Mouse (Mus musculus) MEL (cell line): Measurements from ENCODE around the gene Ndrg3. TPM values are rescaled to one million over a fixed set of nuclear protein-coding genes. Genes with fewer than 3 reads are reported as not detected.

Source experiments
- DNase-seq: peaks from one replicate; pipeline ENCODE4 v3.0.0; 2011; ENCODE audit warnings: low read depth, low spot score
- H3K27ac ChIP-seq: 2 replicates; pipeline ENCODE4 v1.5.1; 2012; ENCODE audit warnings: low read depth, mild to moderate bottlenecking, control low read depth, low read length, moderate library complexity; ENCODE audit not compliant: control insufficient read depth
- H3K27me3 ChIP-seq, 2 experiments: fragments of 150-350 bp in 1 of 2; sonication (generic) in 1 of 2; 2 replicates each; pipeline ENCODE4 v1.6.1; 2012; ENCODE audit warnings: low read length in 2 of 2, mild to moderate bottlenecking in 2 of 2, improper control_type of control experiment in 1 of 2, moderate library complexity in 1 of 2; ENCODE audit not compliant: insufficient read depth in 2 of 2, control insufficient read depth in 1 of 2
- H3K36me3 ChIP-seq, 2 experiments: 2 replicates each; pipeline ENCODE4 v1.6.1; 2012 to 2014; ENCODE audit warnings: low read length in 2 of 2, improper control_type of control experiment in 1 of 2, inconsistent platforms in 1 of 2, mild to moderate bottlenecking in 1 of 2; ENCODE audit not compliant: insufficient read depth in 2 of 2, control insufficient read depth in 1 of 2
- H3K4me1 ChIP-seq, 2 experiments: fragments of 150-350 bp in 1 of 2; sonication (generic) in 1 of 2; 2 replicates each; pipeline ENCODE4 v1.6.1; 2012; ENCODE audit warnings: low read length in 2 of 2, improper control_type of control experiment in 1 of 2, mild to moderate bottlenecking in 1 of 2; ENCODE audit not compliant: insufficient read depth in 2 of 2, control insufficient read depth in 1 of 2
- H3K4me3 ChIP-seq, 2 experiments: fragments of 150-350 bp in 1 of 2; sonication (generic) in 1 of 2; 2 replicates each; pipeline ENCODE4 v1.5.1; 2012; ENCODE audit warnings: low read depth in 2 of 2, low read length in 2 of 2, mild to moderate bottlenecking in 2 of 2, moderate library complexity in 2 of 2, control low read depth in 1 of 2, improper control_type of control experiment in 1 of 2; ENCODE audit not compliant: control insufficient read depth in 1 of 2, insufficient read depth in 1 of 2
- H3K79me2 ChIP-seq: 2 replicates; pipeline ENCODE4 v1.6.1; 2012; ENCODE audit warnings: mild to moderate bottlenecking, low read length, moderate library complexity; ENCODE audit not compliant: control insufficient read depth, poor library complexity, insufficient read depth
- H3K9ac ChIP-seq: 2 replicates; pipeline ENCODE4 v1.6.1; 2012; ENCODE audit warnings: low read depth, mild to moderate bottlenecking, control low read depth, low read length, moderate library complexity; ENCODE audit not compliant: control insufficient read depth, poor library complexity, severe bottlenecking
- H3K9me3 ChIP-seq: fragments of 150-350 bp; sonication (generic); replicated peaks from 2 replicates; pipeline ENCODE4 v1.6.1; 2012; ENCODE audit warnings: mild to moderate bottlenecking, low read length, improper control_type of control experiment, moderate library complexity; ENCODE audit not compliant: insufficient read depth
- BHLHE40 ChIP-seq: IDR thresholded peaks from 2 replicates; pipeline ENCODE4 v1.6.1; 2012; ENCODE audit warnings: low read depth, mild to moderate bottlenecking, inconsistent platforms, low read length, improper control_type of control experiment, borderline replicate concordance
- CTCF ChIP-seq, 3 experiments: IDR thresholded peaks in 2 of 3; conservative IDR thresholded peaks in 1 of 3; 2 replicates each; pipeline ENCODE4 v1.5.1; 2011 to 2012; ENCODE audit warnings: low read length in 3 of 3, low read depth in 2 of 3, mild to moderate bottlenecking in 2 of 3, improper control_type of control experiment in 1 of 3, inconsistent platforms in 1 of 3, mixed read lengths in 1 of 3, moderate library complexity in 1 of 3; ENCODE audit not compliant: control insufficient read depth in 1 of 3, insufficient read depth in 1 of 3, poor library complexity in 1 of 3, severe bottlenecking in 1 of 3
- E2F4 ChIP-seq: IDR thresholded peaks from 2 replicates; pipeline ENCODE4 v1.6.1; 2011; ENCODE audit warnings: low read depth, low read length, improper control_type of control experiment, borderline replicate concordance
- ELF1 ChIP-seq: IDR thresholded peaks from 2 replicates; pipeline ENCODE4 v1.6.1; 2014; ENCODE audit warnings: low read depth, mild to moderate bottlenecking, inconsistent platforms, low read length, improper control_type of control experiment, moderate library complexity
- EP300 ChIP-seq, 2 experiments: IDR thresholded peaks; 2 replicates each; pipeline ENCODE4 v1.6.1; 2011; ENCODE audit warnings: improper control_type of control experiment in 2 of 2, low read length in 2 of 2, low read depth in 1 of 2, mild to moderate bottlenecking in 1 of 2
- GATA1 ChIP-seq: IDR thresholded peaks from 2 replicates; pipeline ENCODE4 v1.6.1; 2011; ENCODE audit warnings: low read depth, low read length, improper control_type of control experiment
- JUND ChIP-seq: IDR thresholded peaks from 2 replicates; pipeline ENCODE4 v1.6.1; 2011; ENCODE audit warnings: low read depth, mild to moderate bottlenecking, improper control_type of control experiment, low read length
- MAZ ChIP-seq: IDR thresholded peaks from 2 replicates; pipeline ENCODE4 v1.6.1; 2012; ENCODE audit warnings: low read depth, mild to moderate bottlenecking, inconsistent platforms, low read length, improper control_type of control experiment
- MEF2A ChIP-seq: IDR thresholded peaks from 2 replicates; pipeline ENCODE4 v1.6.1; 2014; ENCODE audit warnings: low read depth, mild to moderate bottlenecking, inconsistent platforms, low read length, improper control_type of control experiment; ENCODE audit not compliant: poor library complexity, insufficient replicate concordance, severe bottlenecking; ENCODE audit errors: extremely low read depth
- MXI1 ChIP-seq: IDR thresholded peaks from 2 replicates; pipeline ENCODE4 v1.6.1; 2011; ENCODE audit warnings: mild to moderate bottlenecking, low read depth, low read length, improper control_type of control experiment
- NRF1 ChIP-seq: IDR thresholded peaks from 2 replicates; pipeline ENCODE4 v1.6.1; 2014; ENCODE audit warnings: low read depth, mild to moderate bottlenecking, inconsistent platforms, low read length, improper control_type of control experiment, moderate library complexity; ENCODE audit not compliant: poor library complexity, insufficient read depth, severe bottlenecking
- POLR2AphosphoS2 ChIP-seq: IDR thresholded peaks from 2 replicates; pipeline ENCODE4 v1.6.1; 2011; ENCODE audit warnings: low read length, improper control_type of control experiment
- RAD21 ChIP-seq: IDR thresholded peaks from 2 replicates; pipeline ENCODE4 v1.6.1; 2011; ENCODE audit warnings: mild to moderate bottlenecking, low read depth, low read length, improper control_type of control experiment
- RCOR1 ChIP-seq: IDR thresholded peaks from 2 replicates; pipeline ENCODE4 v1.6.1; 2012; ENCODE audit warnings: low read depth, mild to moderate bottlenecking, inconsistent platforms, low read length, improper control_type of control experiment
- SIN3A ChIP-seq: IDR thresholded peaks from 2 replicates; pipeline ENCODE4 v1.6.1; 2012; ENCODE audit warnings: low read length, improper control_type of control experiment, inconsistent platforms
- SMC3 ChIP-seq: IDR thresholded peaks from 2 replicates; pipeline ENCODE4 v1.6.1; 2011; ENCODE audit warnings: low read depth, low read length, improper control_type of control experiment
- TAL1 ChIP-seq: IDR thresholded peaks from 2 replicates; pipeline ENCODE4 v1.6.1; 2012; ENCODE audit warnings: mild to moderate bottlenecking, inconsistent platforms, low read length, moderate library complexity, mixed read lengths
- TBP ChIP-seq: IDR thresholded peaks from 2 replicates; pipeline ENCODE4 v1.8.0; 2011; ENCODE audit warnings: low read depth, low read length, improper control_type of control experiment
- TCF12 ChIP-seq: IDR thresholded peaks from 2 replicates; pipeline ENCODE4 v1.6.1; 2014; ENCODE audit warnings: low read depth, mild to moderate bottlenecking, inconsistent platforms, low read length, improper control_type of control experiment, moderate library complexity
- UBTF ChIP-seq: IDR thresholded peaks from 2 replicates; pipeline ENCODE4 v1.6.1; 2012; ENCODE audit warnings: low read depth, mild to moderate bottlenecking, inconsistent platforms, low read length, improper control_type of control experiment, moderate library complexity, borderline replicate concordance; ENCODE audit not compliant: insufficient read depth
- USF1 ChIP-seq: IDR thresholded peaks from 2 replicates; pipeline ENCODE4 v1.6.1; 2014; ENCODE audit warnings: low read depth, mild to moderate bottlenecking, inconsistent platforms, low read length, improper control_type of control experiment, moderate library complexity
- USF2 ChIP-seq, 2 experiments: IDR thresholded peaks; 2 replicates each; pipeline ENCODE4 v1.6.1; 2011 to 2012; ENCODE audit warnings: improper control_type of control experiment in 2 of 2, low read length in 2 of 2, borderline replicate concordance in 1 of 2, inconsistent platforms in 1 of 2, low read depth in 1 of 2, mild to moderate bottlenecking in 1 of 2; ENCODE audit not compliant: insufficient read depth in 1 of 2
- ZKSCAN1 ChIP-seq: IDR thresholded peaks from 2 replicates; pipeline ENCODE4 v1.6.1; 2012; ENCODE audit warnings: low read depth, mild to moderate bottlenecking, inconsistent platforms, low read length, improper control_type of control experiment, moderate library complexity
- polyA plus RNA-seq, 2 experiments: library from polyadenylated mRNA; stranded (reverse) in 1 of 2; unstranded in 1 of 2; fragments of >175 nt in 1 of 2; fragments of >200 nt in 1 of 2; gene quantifications; 2 replicates each; pipeline versions ENCODE4 v1.2.1 to v1.2.4; 2012; ENCODE audit warnings: low replicate concordance in 2 of 2, low read depth in 1 of 2; ENCODE audit not compliant: insufficient read length in 2 of 2, insufficient read depth in 1 of 2, missing spikeins in 1 of 2
- total RNA-seq: library from RNA; depleted of rRNA; stranded (reverse); fragments of 300-350 nt; gene quantifications from 2 replicates; pipeline ENCODE4 v1.2.3, GENCODE M21; 2012

Gene Ndrg3
- total and polyA plus RNA-seq, 3 experiments = 19.0 to 39.6 TPM; not detected in 1

DNA sequence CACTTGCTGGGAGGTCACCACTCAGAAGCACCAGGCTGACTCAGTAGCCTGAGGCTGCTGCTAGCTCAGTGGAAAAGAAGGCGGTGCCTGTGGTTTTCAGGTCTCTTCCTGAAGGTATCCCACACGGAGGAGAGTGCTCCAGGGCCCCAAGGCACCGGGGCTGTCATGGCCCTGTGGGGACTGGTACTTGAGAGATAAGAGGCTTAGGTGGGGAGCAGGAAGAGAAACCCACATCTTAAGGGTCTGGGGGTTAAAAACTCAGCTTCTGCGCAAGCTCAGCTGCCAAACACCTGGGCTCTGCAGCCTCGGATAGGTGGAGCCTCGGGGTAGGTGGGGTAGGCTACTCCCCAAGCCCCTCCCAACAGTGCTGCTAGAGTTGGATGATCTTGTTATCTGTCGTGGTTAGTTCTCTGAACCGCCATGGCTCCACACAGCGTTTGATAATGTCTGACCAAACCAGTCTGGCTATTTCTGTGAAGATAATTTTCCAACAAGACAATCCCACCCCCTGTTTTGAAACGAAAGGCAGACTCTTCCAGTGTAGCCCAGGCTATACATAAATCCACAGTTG lies 109.3 kb downstream of the Ndrg3 start:
- peak; percentile 78 for DNase-seq
- peak overlapping the region; percentile 46; the same call in 1 of the 2 replicates for H3K27ac ChIP-seq
- peak overlapping the region; percentile 26 for H3K9ac ChIP-seq
- peaks cover 0 to 9% of the 10 kb centered on the region in 2 experiments; a peak in 2 of 4 replicates for H3K36me3 ChIP-seq
- peak overlapping the region; percentile 1 to 43; a peak in 3 of 4 replicates for H3K4me3 ChIP-seq
- no peaks in the 10 kb centered on the region for H3K79me2 ChIP-seq
- H3K9me3 ChIP-seq = no peaks in the 10 kb centered on the region
- H3K27me3 ChIP-seq = no peaks in the 10 kb centered on the region
- no peak for TF ChIP-seq ZKSCAN1
- peak; percentile 39 for TF ChIP-seq MXI1
- no peak for TF ChIP-seq RCOR1
- TF ChIP-seq E2F4 = no peak
- no peak for TF ChIP-seq USF2 (IDR thresholded peaks at IDR 0.05; ENCODE audit: borderline replicate concordance in 1 of 2, insufficient read depth in 1 of 2, low read depth in 1 of 2, low read length in 2 of 2)
- TF ChIP-seq JUND = no peak
- TF ChIP-seq UBTF = no peak
- TF ChIP-seq SIN3A = peak; percentile 56
- no peak for TF ChIP-seq BHLHE40
- no peak for TF ChIP-seq SMC3
- TF ChIP-seq RAD21 = no peak
- no peak for TF ChIP-seq MEF2A
- TF ChIP-seq USF1 = no peak
- TF ChIP-seq CTCF (IDR thresholded peaks at IDR 0.05 in 2 of 3, conservative IDR thresholded peaks at IDR 0.05 in 1 of 3; ENCODE audit: control insufficient read depth in 1 of 3, insufficient read depth in 1 of 3, low read depth in 2 of 3, low read length in 3 of 3, poor library complexity in 1 of 3, severe bottlenecking in 1 of 3) = no peak
- peak; percentile 64 for TF ChIP-seq NRF1
- 0 out of 2 replicates have a peak, but pooled peaks have one; percentile 22 for TF ChIP-seq MAZ
- peak; percentile 50 for TF ChIP-seq TCF12
- TF ChIP-seq TBP = 0 out of 2 replicates have a peak, but pooled peaks have one; percentile 20
- peak; percentile 75 for TF ChIP-seq GATA1
- peak; percentile 27 to 37; a peak in 3 of 4 replicates for TF ChIP-seq EP300 (IDR thresholded peaks at IDR 0.05; ENCODE audit: low read depth in 1 of 2, low read length in 2 of 2)
- TF ChIP-seq POLR2AphosphoS2 = no peak
- no peak for TF ChIP-seq ELF1
- peak; percentile 27; the same call in 1 of the 2 replicates for TF ChIP-seq TAL1
- H3K4me1 ChIP-seq = peaks cover 2 to 39% of the 10 kb centered on the region in 2 experiments; a peak in 3 of 4 replicates
